Mouse (Mus musculus) gastrocnemius, adult 8-10 months (tissue): ENCODE measurements around the gene Rpusd1. TPM values are rescaled to one million over a fixed set of nuclear protein-coding genes. Genes with fewer than 3 reads are reported as not detected.

ENCODE experiments used
- microRNA-seq: library from miRNA; unstranded; fragments of <30 nt; microRNA quantifications from one replicate; pipeline ENCODE4 v1.2.0, GENCODE M21; 2022
- total RNA-seq, 4 experiments: library from RNA; stranded (reverse); gene quantifications; 2 replicates each; pipeline ENCODE4 v1.2.4; 2022

Rpusd1 gene
- total RNA-seq, 4 experiments from 2014 or later = 2.4 to 3.5 (median 3.1) TPM

Small RNA genes within 50 kb of the gene (microRNA-seq; reads per million reads assigned to microRNA genes)
- gene Gm25083 = not detected
- not detected for gene Mir6966

Other genes with a start within 250 kb of the Rpusd1 start
- gene Sstr5, start 230.4 kb upstream of the Rpusd1 start, total RNA-seq = not detected
- gene Sox8, start 157.0 kb upstream of the Rpusd1 start, total RNA-seq = under 1 TPM; 0.19 to 0.76 (median 0.70) TPM
- gene Lmf1, start 148.6 kb upstream of the Rpusd1 start, total RNA-seq = 10 to 100 TPM; 10.4 to 14.1 (median 10.8) TPM
- not detected for gene Gng13, start 10.5 kb upstream of the Rpusd1 start, total RNA-seq
- 1 to 10 TPM in 1 of 4 experiments, under 1 TPM in 3; 0.87 to 1.4 (median 0.94) TPM for gene Chtf18, start 251 bp upstream of the Rpusd1 start, total RNA-seq
- gene Mslnl, start 8.4 kb downstream of the Rpusd1 start, total RNA-seq = not detected
- under 1 TPM in 2 of 4 experiments, not detected in 2; 0.13 TPM for gene Msln, start 26.7 kb downstream of the Rpusd1 start, total RNA-seq
- gene Narfl, start 46.1 kb downstream of the Rpusd1 start, total RNA-seq = 10 to 100 TPM; 24.4 to 29.6 (median 26.5) TPM
- 10 to 100 TPM in 3 of 4 experiments, 1 to 10 TPM in 1; 9.4 to 12.1 (median 10.1) TPM for gene Haghl, start 58.0 kb downstream of the Rpusd1 start, total RNA-seq
- not detected for gene Ccdc78, start 58.9 kb downstream of the Rpusd1 start, total RNA-seq
- 10 to 100 TPM; 46.3 to 53.3 (median 47.6) TPM for gene Fam173a, start 65.2 kb downstream of the Rpusd1 start, total RNA-seq
- 1 to 10 TPM in 1 of 4 experiments, not detected in 3; 1.2 TPM for gene AC134908.4, start 68.0 kb downstream of the Rpusd1 start, total RNA-seq
- gene Metrn, start 69.5 kb downstream of the Rpusd1 start, total RNA-seq = 10 to 100 TPM; 39.6 to 52.1 (median 46.8) TPM
- 1 to 10 TPM in 1 of 4 experiments, under 1 TPM in 3; 0.27 to 1.0 (median 0.71) TPM for gene Fbxl16, start 81.4 kb downstream of the Rpusd1 start, total RNA-seq
- 10 to 100 TPM in 3 of 4 experiments, 1 to 10 TPM in 1; 9.8 to 13.2 (median 11.7) TPM for gene Wdr24, start 96.0 kb downstream of the Rpusd1 start, total RNA-seq
- gene Jmjd8, start 101.2 kb downstream of the Rpusd1 start, total RNA-seq = 10 to 100 TPM; 11.0 to 13.0 (median 11.4) TPM
- gene Stub1, start 105.7 kb downstream of the Rpusd1 start, total RNA-seq = 100 to 1,000 TPM in 1 of 4 experiments, 10 to 100 TPM in 3; 87.3 to 101 (median 91.1) TPM
- gene Rhbdl1, start 109.6 kb downstream of the Rpusd1 start, total RNA-seq = 10 to 100 TPM in 3 of 4 experiments, 1 to 10 TPM in 1; 9.5 to 18.5 (median 16.7) TPM
- 10 to 100 TPM in 2 of 4 experiments, 1 to 10 TPM in 2; 9.1 to 15.3 (median 12.3) TPM for gene Gm20683, start 114.1 kb downstream of the Rpusd1 start, total RNA-seq
- 10 to 100 TPM; 63.3 to 72.7 (median 68.0) TPM for gene Rhot2, start 117.2 kb downstream of the Rpusd1 start, total RNA-seq
- 1 to 10 TPM in 1 of 4 experiments, under 1 TPM in 3; 0.36 to 1.6 (median 0.84) TPM for gene Wdr90, start 133.8 kb downstream of the Rpusd1 start, total RNA-seq
- 100 to 1,000 TPM in 1 of 4 experiments, 10 to 100 TPM in 3; 87.4 to 108 (median 92.5) TPM for gene Mcrip2, start 141.1 kb downstream of the Rpusd1 start, total RNA-seq
- gene Mettl26, start 147.4 kb downstream of the Rpusd1 start, total RNA-seq = 10 to 100 TPM; 27.4 to 42.1 (median 31.3) TPM
- under 1 TPM; 0.15 to 0.62 (median 0.38) TPM for gene Wfikkn1, start 153.2 kb downstream of the Rpusd1 start, total RNA-seq
- 10 to 100 TPM in 3 of 4 experiments, 1 to 10 TPM in 1; 7.9 to 13.3 (median 12.7) TPM for gene Rab40c, start 192.1 kb downstream of the Rpusd1 start, total RNA-seq
- 10 to 100 TPM; 18.1 to 21.0 (median 18.8) TPM for gene Pigq, start 217.3 kb downstream of the Rpusd1 start, total RNA-seq
- not detected for gene Nhlrc4, start 217.3 kb downstream of the Rpusd1 start, total RNA-seq
- gene A930017K11Rik, start 224.9 kb downstream of the Rpusd1 start, total RNA-seq = not detected